Mouse (Mus musculus) layer of hippocampus, postnatal 14 days (tissue): ENCODE results near the gene Nif3l1. TPM values are rescaled to one million over a fixed set of nuclear protein-coding genes. Genes with fewer than 3 reads are reported as not detected.
A peak's percentile ranks its signal among the peaks of the same experiment; 100 is the strongest.

Experiments
- DNase-seq, 2 experiments: peaks; one replicate each; pipeline ENCODE4 v3.0.0; 2021 to 2022; ENCODE audit warnings: low spot score in 2 of 2, mixed read lengths in 1 of 2
- long read RNA-seq, 2 experiments: library from polyadenylated mRNA; stranded (forward); transcript quantifications; one replicate each; pipeline ENCODE4 v2.0.0; 2021
- total RNA-seq, 2 experiments: library from RNA; stranded (reverse); gene quantifications; 2 replicates each; pipeline ENCODE4 v1.2.3; 2021

Nif3l1 gene
- 10 to 100 TPM; 21.4 to 21.8 TPM for total RNA-seq
- long read RNA-seq, experiment 1, transcript Nif3l1-201 (7 exons, 3,769 nt), result major isoform, 20 of 33 reads
- long read RNA-seq, experiment 1, partial matches to known transcripts, result 0 of 33 reads
- long read RNA-seq, experiment 1, other reads (novel, unspliced or antisense), result 9 of 33 reads
- long read RNA-seq, experiment 2, transcript Nif3l1-201 (7 exons, 3,769 nt), result major isoform, 19 of 26 reads
- long read RNA-seq, experiment 2, partial matches to known transcripts, result 0 of 26 reads
- long read RNA-seq, experiment 2, other reads (novel, unspliced or antisense), result 4 of 26 reads

GRCm38 (mm10) chr1:58445143-58445722 is at the start of gene Nif3l1, which contains the start of gene Ppil3:
TSS of gene Nif3l1 (plus strand) at chr1:58445151.
TSS of gene Ppil3 (minus strand) at chr1:58445486.
- DNase-seq, result peak; percentile 94

- DNase-seq, result no peak
Measured at GRCm38 (mm10) chr1:58395341-58395740, 49.6 kb upstream of the Nif3l1 start.

- DNase-seq, result no peak
Measured at GRCm38 (mm10) chr1:58396179-58396578, 48.8 kb upstream of the Nif3l1 start.

GRCm38 (mm10) chr1:58397731-58398130 is 47.2 kb upstream of the Nif3l1 start:
- DNase-seq, result no peak

GRCm38 (mm10) chr1:58401396-58401795 is 43.6 kb upstream of the Nif3l1 start:
- no peak for DNase-seq

GRCm38 (mm10) chr1:58403745-58404144 is 41.2 kb upstream of the Nif3l1 start:
- DNase-seq, result no peak

- no peak for DNase-seq
Measured at GRCm38 (mm10) chr1:58407321-58407720, 37.6 kb upstream of the Nif3l1 start.

GRCm38 (mm10) chr1:58408141-58408540 is 36.8 kb upstream of the Nif3l1 start:
- no peak for DNase-seq

GRCm38 (mm10) chr1:58409553-58410197 is 35.3 kb upstream of the Nif3l1 start:
- DNase-seq, result no peak

GRCm38 (mm10) chr1:58410198-58410588 is 34.8 kb upstream of the Nif3l1 start:
- no peak for DNase-seq

- no peak for DNase-seq
Measured at GRCm38 (mm10) chr1:58410776-58411175, 34.2 kb upstream of the Nif3l1 start.

- DNase-seq, result no peak
Measured at GRCm38 (mm10) chr1:58415442-58415841, 29.5 kb upstream of the Nif3l1 start.

- no peak for DNase-seq
Measured at GRCm38 (mm10) chr1:58416048-58416447, 28.9 kb upstream of the Nif3l1 start.

GRCm38 (mm10) chr1:58420032-58420431 is 24.9 kb upstream of the Nif3l1 start:
- no peak for DNase-seq

- DNase-seq, result no peak
Measured at GRCm38 (mm10) chr1:58420961-58421360, 24.0 kb upstream of the Nif3l1 start.

GRCm38 (mm10) chr1:58422879-58423278 is 22.1 kb upstream of the Nif3l1 start:
- peak in 1 of 2 experiments; percentile 27 for DNase-seq

GRCm38 (mm10) chr1:58423371-58424248 is 21.3 kb upstream of the Nif3l1 start, which contains the start of gene Clk1:
TSS of gene Clk1 (minus strand) at chr1:58424066.
- peak; percentile 98 for DNase-seq

- no peak for DNase-seq
Measured at GRCm38 (mm10) chr1:58424551-58424950, 20.4 kb upstream of the Nif3l1 start.

- DNase-seq, result no peak
Measured at GRCm38 (mm10) chr1:58444691-58445090, 260 bp upstream of the Nif3l1 start.

- no peak for DNase-seq
Measured at GRCm38 (mm10) chr1:58445861-58446260, 910 bp downstream of the Nif3l1 start.

- DNase-seq, result no peak
Measured at GRCm38 (mm10) chr1:58447766-58448165, 2.8 kb downstream of the Nif3l1 start.
